Mouse (Mus musculus) embryo, embryonic 10 days (tissue): Measurements from ENCODE around the gene Lamp1.

Source experiments
- DNase-seq: peaks from one replicate; pipeline ENCODE4 v3.0.0-alpha.2; 2015; ENCODE audit warnings: low spot score

The Lamp1 gene

DNA sequence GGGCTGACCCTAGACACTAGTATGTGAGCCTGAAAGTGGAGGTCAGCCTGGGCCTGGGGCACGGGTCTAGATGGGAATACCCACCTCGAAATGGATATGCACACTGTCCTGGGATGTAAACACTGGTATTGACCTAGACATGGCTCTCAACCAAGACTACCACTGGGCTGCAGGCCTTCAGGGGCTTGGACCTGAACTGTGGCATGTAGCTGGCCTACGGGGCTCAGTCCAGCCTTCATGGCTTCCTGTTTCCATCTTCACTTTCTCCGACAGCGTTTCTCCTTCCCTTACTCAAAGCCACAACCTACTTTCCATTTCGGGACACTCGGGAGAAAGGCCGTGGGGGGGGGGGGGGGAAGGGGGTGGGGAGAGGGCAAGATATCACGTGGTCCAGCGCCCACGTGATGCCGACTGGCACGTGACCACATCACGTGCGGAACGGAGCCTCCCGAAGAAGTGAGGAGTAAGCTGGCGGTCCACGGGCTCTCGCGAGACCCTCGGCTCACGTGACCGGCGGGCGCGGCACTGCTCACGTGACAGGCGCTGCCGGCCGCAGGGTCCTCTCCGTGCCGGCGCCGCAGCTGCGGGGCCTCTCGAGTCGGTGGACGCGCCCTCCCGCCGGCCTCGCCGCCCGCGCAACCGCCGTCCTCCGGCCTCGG is at the start of gene Lamp1:
Lamp1 (plus strand) TSS at position 444 of the 659 bp plus-strand sequence.
- DNase-seq, result peak; percentile 100

DNA sequence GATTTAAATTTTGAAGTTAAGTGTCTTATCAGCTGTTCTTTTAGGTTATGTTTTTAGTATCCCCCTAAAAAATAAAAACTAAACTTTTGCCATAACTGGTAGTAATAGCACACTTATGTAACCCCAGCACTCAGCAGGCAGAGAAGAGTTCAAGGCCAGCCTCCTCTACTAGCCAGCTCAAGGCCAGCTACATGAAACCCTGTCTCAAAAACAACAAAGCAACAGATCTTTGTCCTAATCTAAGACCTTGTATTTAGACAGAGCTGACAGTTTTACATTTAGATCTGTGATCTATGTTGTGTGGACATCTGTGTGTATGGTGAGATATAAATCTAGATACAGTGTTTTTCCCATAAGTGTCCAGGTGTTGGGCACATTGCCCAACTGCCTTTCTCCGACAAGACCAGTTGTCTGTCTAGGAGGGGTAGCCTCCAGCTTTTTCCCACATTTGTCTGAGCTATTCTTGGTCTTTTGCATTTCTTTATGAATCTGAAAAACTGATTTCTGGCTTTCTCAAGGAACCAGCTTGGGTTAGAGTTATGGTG is 49.5 kb upstream of the Lamp1 start:
- no peak for DNase-seq

DNA sequence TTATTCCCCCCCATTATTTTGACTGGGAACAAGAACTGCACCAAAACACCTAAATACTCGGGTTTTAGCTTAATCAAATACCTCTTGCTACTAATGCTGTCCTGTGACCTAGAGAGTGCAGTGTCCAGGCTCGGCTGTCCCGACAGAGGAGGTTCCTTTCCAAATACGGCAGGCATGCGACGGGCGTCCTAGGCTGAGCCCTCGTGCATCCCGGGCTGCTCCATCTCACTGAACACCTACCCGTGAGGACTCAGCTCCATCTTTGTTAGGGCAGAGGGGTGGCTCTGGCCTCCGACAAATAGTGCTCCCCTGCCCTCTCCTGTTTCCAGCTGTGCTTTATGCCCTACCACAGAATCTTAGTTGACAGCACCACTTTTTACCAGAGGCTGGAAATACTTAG is 47.0 kb upstream of the Lamp1 start:
- no peak for DNase-seq

DNA sequence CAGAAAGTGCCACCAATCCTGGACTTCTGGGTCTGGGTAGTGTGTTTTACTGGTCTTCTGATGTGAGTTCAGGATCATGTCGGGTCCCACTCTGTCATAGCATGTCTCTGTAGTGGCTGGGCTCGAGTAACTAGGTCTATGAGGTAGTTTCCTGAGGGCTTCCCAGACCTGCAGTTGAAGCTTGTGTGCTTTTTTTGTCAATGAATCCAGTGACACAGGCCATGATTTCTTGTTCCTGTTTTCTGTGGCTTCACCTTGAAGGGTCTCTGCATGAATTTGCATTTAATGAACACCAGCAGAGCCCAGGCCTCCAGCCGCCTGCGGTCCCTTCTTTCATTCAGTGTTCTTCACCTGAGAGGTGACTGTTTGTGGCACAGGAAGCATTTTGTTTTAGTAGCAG is 45.7 kb upstream of the Lamp1 start:
- DNase-seq, result no peak

DNA sequence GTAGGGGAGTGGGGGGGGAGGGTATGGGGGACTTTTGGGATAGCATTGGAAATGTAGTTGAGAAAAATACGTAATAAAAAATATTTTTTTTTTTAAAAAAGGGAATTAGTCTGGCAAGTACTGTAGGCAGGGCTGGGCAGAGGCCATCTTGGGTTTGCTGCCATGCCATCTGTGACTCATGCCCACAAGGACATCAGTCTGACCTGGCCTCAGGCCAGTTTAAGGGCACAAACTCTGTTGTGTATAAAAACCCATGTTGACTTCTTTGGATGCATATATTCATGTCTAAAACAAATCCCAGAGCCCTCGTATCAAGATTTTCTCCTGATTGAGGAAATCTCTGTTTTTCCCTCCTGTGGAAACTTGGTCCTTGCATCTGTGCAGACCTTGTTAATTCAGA is 41.9 kb upstream of the Lamp1 start:
- DNase-seq, result no peak

DNA sequence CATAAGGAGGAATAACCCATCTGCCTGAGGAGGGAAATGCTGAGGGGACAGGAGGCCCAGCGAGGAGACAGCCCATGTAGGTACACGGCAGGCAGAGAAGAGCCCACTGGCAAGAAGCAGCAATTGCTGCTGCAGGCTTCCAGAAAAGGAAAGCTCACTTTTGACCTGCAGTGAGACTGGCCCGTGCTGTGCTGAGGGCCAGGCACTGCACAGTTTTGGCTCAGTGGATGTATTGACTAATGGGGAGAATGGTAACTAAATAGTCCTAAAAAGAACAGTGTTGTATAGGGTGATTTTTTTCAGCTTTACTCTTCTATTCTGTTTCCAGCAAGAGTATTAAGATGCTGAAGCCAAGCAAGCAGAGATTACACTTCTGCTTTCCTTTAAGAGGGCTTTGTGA is 40.4 kb upstream of the Lamp1 start:
- DNase-seq, result no peak

DNA sequence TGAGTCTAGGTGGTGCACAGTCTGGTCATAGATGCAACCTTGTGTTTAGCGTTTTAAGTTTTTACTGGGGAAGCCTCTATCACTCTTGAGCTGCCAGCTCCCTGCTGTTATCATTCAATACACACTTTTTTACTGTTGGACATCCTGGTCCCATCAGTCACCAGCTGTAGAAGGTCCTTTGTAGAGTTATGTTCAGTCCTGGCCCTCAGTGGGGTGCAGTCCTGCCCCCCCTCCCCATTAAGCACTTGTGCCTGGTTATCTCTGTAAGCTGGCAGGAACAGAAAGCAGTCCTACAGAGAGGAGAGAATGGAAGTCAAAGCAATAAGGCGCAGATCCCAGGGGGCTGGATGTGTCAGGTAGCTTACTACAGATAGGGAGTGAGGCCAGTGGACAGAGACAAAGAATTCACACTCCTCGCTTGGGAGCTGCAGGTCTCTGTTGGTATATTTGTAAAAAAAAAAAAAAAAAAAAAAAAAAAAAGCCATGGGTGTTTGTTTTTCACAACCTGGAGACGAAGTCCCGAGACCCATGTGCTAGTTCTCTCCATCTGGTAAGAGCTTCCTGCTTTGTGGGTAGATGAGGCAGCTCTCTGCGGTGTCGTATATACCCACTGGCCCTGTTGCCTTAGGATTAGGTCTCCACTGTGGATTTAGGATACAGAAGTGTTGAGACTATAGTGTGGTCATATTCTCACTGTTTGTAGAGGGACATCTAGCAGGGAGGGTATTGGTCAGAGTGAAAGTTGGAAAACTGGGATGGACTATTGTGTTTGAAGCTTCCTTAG is 37.9 kb upstream of the Lamp1 start:
- no peak for DNase-seq

DNA sequence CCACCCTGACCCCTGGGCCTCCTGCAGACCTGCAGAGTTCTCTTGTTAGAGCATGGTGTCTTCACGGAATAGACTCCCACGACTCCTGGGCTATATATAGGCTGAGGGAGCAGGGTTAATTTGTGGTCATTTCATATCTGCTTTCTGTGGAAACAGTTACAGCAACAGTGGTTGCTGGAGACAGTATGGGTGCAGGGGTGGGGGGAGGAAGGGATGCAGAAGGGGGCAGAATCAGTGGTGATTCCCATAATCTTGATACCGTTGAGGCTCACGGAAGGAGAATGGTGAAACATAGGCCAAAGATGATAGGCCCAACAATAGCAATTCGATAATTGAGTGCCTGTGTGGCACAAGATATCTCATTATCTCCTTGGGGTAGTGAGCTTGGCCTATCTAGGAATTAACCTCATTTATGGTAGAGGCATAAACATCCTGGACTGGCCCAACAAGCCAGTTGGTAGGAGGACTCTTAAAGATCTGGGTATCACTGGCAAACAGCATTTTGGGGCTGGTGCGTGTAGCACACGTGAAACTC is 36.0 kb upstream of the Lamp1 start:
- no peak for DNase-seq

DNA sequence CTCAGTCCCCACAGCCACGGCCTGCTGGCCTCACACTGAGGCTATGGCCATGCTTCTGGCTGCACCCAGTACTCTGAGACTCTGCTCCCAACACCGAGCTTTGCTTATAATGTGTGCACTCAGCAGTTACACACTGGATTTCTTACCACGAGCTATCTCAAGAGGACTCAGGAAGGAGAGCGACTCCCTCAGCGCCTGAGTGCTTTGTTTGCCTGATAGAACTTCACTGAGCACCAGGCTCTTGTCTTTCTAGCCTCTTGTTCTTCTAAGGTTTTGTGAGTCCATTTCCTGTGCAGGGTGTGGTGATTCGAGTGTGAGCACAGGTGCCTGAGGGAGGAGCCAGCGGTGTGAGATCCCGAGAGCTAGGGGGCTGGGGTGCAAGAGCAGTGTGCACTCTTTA is 34.1 kb upstream of the Lamp1 start:
- no peak for DNase-seq

DNA sequence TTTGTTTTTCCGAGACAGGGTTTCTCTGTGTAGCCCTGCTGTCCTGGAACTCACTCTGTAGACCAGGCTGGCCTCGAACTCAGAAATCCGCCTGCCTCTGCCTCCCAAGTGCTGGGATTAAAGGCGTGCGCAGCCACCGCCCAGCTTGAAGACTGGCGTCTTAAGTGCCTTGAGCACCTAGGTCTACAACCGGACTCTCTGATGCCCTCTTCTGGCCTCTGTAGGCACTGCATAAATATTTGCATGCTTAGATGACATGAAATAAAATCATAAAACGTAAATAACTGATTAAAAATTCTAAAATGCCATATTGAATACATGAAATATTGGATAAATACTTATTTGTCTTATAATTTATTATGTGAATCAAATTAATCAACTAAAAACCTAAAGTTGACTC is 26.7 kb upstream of the Lamp1 start:
- peak; percentile 48 for DNase-seq

DNA sequence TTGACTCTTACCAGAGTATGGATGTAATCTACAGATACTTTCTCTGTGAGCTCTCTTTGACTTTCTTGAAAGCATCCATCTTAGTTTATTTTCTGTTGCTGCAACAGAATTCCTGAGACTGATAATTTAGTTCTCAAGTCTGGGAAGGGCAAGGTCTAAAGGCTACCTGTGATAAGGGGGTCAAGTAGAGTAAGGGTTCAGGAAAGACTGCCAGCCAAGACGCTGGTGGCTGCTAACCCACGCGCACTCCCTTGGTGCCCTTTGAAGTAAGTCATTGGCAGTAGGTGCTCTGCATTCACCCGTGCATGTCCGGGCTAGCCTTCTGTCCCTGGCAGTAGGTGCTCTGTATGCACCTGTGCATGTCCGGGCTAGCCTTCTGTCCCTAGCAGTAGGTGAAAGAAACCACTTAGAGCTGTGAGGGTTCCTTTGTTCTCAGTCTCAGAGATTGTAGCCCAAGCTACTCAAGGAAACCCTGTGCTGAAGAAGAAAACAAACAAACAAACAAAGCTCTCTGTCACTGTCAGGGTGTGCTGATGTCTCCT is 19.2 kb upstream of the Lamp1 start:
- DNase-seq, result no peak

DNA sequence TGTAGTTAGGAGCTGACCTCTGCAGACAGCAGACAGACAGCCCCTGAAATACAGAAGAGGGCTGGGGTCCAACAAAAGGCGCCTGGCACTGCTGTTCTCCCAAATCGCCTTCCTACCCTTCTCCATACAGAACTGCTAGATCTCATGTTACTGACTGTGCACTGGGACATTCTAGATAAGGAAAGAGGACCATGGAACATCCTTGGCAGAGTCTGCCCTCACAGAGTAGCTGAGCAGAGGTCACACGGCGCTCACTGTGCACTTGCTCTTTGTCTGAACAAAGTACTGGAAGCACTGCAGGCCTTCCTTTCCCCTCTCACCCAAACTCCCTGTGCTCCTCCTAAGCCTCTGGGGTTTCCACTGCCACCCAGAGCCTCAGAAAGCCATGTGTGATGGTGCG is 17.3 kb upstream of the Lamp1 start:
- no peak for DNase-seq

DNA sequence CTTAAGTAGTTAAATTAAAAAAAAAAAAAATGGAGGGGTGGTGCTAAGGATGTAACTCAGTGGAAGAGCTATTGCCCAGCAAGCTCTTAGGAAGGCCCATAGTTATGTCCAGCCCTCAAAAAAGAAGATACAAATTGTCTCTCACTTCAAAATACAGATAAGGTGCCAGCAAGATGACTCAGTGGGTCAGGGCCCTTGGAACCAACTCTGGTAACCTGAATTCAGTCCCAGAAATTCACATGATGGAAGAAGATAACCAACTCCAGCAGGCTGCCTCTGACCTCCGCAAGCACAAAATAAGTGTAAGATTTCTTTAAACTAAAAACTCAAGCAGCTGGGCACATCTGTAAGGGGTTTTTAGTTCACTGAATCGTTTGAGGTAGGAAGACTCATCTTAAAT is 10.5 kb upstream of the Lamp1 start:
- DNase-seq, result no peak

DNA sequence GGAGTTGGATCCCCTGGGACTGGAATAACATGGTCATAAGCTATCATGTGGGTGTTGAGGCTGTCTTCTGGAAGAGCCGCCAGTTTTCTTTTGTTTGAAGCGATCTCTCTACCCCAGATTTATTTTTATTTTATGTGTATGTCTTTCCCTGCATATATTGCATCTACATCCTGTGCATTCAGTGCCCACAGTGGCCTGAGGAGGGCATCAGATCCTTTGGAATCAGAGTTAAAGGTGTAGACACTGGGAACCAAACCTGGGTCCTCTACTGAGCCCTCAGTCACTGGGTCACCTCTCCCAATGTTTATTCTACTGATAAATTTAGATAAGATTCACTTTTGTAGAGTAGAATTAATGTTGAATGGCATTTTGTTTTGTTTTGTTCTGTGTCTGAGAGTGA is 9.7 kb upstream of the Lamp1 start:
- no peak for DNase-seq

DNA sequence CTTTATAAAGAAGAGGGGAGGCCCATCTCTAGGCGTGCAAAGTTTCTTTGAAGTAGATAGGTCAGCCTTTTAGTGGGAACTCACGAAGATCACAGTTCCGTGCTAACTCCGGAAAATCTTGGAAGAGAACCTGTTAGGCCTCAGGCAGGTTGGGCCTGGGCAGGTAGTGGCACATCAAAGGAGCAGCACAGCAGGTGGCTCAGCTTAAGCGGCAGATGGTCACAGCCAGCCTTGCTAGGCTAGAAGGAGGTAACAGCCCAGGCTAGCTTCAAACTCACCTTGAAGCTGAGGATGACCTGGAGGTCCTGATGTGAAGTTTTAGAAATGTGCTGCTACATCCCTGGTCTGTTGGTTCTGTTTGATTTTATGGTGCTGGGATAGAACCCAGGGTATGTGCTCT is 9.1 kb upstream of the Lamp1 start:
- DNase-seq, result no peak

DNA sequence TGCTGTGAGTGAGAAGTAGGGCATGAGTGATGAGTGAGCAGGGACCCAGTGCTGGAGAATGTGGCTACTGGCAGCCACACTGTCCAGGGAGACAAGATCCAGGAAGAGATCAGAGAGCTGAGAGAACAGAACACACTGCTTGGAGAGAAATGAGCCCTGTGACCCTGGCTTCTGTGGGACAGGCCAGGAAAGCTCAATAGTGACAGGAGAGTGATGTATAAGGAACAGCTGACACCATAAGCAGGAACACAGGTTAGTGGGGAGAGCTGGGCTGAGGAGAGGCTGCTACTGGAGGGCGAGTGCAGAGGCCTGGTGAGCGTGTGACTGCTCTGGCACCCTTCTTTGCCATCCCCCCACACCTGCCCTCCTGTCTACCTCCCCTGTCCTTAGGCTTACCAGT is 8.0 kb upstream of the Lamp1 start:
- no peak for DNase-seq

DNA sequence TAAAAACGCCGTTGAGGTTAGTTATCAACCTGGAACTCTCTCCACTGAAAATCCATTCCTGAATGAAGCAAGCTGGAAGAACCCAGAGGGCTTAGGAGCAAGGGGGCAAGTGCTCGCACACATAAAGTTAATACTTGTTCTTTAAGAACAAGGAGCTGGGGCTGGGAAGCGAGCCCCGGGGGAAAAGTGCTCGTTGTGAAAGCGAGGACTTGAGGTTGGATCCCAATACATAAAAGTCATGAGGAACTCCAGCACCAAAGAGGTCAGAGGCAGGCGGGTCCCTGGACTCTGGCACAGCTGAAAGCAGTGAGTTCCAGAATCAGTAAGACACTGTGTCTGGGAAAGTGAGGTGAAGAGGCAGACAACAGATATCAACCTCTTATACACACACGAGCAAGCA is 4.9 kb upstream of the Lamp1 start:
- DNase-seq, result no peak

DNA sequence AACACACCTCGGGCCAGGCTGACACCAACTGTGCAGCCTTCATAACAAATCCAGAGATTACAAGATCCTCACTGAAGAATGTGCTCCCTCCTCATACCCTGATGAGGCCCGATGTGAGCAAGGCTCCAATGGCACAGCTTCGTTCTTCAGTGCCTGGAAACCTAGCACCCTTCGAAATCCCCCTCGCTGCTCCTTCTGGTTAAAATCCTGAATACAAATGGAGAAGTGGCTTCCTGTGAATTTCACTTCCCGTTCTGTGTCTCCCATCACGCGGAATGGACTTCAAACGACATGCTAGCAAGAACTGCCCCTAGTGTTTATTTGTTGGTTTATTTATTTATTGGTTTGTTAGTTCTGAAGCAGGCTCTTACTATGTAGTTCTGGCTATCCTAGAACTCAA is 3.6 kb upstream of the Lamp1 start:
- DNase-seq, result no peak

DNA sequence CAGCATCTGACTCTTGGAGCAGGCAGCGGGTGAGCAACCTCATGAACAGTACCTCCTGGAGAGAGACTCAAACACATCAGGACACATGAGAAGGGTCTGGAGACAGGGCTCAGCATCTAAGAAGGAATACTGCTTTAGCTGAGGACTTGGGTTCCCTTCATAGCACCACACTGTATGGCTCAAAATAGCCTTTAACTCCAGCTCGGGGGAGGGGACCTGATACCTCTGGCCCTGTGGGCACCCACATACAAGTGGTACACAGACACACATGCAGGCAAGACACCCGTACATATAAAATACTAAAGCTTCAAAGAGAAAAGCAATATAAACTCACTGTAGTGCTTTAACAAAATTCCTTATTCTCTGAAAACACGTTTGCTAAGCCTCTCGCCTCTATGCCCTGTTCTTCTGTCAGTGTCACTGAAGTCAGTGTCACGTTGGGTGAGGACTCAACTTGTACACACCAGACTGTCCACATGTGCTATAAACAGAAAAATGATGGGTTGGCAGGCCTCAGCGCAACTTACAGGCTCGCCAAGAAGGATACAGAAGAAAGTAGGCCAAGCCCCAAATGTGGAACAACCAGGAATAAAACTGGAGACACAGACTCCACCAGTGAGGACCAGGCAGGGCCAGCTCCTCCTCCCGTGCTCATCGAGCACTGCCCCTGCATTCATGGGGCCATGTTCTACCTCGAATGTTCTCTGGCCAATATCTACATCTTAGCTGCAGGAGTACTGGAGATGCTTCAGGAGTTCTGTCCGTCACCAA is 2.4 kb upstream of the Lamp1 start:
- DNase-seq, result no peak

DNA sequence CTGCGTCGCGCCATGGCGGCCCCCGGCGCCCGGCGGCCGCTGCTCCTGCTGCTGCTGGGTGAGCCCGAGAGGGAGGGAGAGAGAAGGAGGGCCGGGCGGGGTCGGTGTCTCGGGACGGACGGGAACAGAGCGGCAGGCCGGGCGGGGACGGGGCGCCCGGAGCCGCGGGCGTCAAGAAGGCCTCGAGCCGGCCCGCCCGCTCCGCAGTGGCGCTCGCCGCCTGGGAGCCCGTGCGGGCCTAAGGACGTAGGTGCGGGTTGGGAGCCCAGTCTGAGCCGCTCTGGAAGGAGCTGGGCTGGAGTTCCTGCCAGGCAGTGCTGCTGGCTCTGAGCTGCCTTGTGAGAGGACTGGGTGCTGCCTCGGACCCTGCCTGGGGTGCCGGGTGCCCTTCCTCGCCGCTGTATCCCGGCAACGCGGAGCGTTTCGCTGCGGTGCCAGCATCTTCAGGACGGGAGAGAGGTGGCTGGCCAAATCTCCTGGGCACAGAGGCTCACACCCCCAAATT is 468 bp downstream of the Lamp1 start:
- no peak for DNase-seq

DNA sequence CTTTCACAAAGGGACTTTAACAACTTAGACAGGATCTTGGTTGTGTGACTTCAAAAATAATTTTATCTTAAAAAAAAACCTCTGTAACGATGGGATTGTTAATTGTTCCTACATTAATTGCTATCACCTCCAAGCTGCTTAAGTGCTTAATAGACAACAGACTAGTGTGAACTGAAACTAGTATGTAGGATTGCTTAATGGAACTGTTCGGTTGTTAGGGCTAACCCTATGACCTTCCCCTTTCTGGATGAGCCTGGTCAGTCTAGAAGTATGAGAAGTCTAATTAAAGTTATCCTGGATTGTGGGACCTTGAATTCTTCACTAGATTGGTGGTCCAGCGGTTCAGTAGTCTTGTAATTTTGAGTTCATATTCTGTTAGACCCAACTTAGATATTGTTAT is 1.7 kb downstream of the Lamp1 start:
- DNase-seq, result no peak

DNA sequence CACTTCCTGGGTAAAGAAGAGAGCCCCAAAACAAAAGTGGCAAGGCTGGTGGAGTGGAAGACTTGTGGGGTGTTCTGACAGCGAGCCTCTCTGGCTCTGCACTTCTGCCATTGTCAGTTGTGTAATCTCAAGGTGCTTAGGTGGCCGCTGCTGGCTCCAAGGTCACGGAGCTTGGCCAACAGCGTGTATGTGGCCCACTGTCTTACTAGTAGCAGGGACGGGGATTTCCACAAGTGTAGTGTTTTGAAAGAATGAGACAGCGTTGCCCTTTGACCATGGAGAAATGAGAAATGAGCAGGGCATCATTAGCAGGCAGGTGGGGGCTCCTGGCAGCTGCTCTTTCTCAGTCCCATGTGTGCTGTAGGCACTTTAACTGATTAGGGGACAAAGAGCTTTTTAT is 3.1 kb downstream of the Lamp1 start:
- DNase-seq, result no peak
